Mouse (Mus musculus): ENCODE data around the gene Zbtb38.

- no peak for TF ChIP-seq EP300 (IDR thresholded peaks at IDR 0.05; ENCODE audit: insufficient read depth, low read depth, low read length)
- TF ChIP-seq CTCF (IDR thresholded peaks at IDR 0.05; ENCODE audit: low read depth, low read length) = no peak
These were observed 11.1 kb downstream of the Zbtb38 start for GRCm38 (mm10) chr9:96741365-96742085.

Measured in ES-Bruce4 (cell line).